Mouse (Mus musculus) gastrocnemius, adult 2 months (tissue): Measurements from ENCODE around the gene Gm4871. TPM values are rescaled to one million over a fixed set of nuclear protein-coding genes. Genes with fewer than 3 reads are reported as not detected.

Source experiments
- DNase-seq: peaks from one replicate; pipeline ENCODE4 v3.0.0; 2022
- H3K27ac ChIP-seq: fragments of 200-600 bp; 2 replicates; pipeline ENCODE4 v1.8.1; 2022; ENCODE audit warnings: mild to moderate bottlenecking
- H3K4me3 ChIP-seq: fragments of 200-600 bp; 2 replicates; pipeline ENCODE4 v1.8.1; 2022; ENCODE audit warnings: mild to moderate bottlenecking, moderate library complexity
- CTCF ChIP-seq: fragments of 200-600 bp; IDR thresholded peaks from 2 replicates; pipeline ENCODE4 v1.8.1; 2022; ENCODE audit warnings: antibody characterized with exemption, mild to moderate bottlenecking, moderate library complexity
- intact Hi-C: fragments of 180-260 bp; cut with DNase I; formaldehyde crosslinking; loops from one replicate; pipeline ENCODE4 v1.15.1; 2025
- total RNA-seq, 2 experiments: library from RNA; stranded (reverse); gene quantifications; 2 replicates each; pipeline ENCODE4 v1.2.3; 2021

The Gm4871 gene
- total RNA-seq, 2 experiments from 2014 or later, result not detected

- no peak overlapping the region for H3K4me3 ChIP-seq
- no peak overlapping the region for H3K27ac ChIP-seq
- intact Hi-C loops, result no loop called here
- no peak for TF ChIP-seq CTCF
- DNase-seq, result no peak
Measured at GRCm38 (mm10) chr5:145014278-145014677, 18.3 kb downstream of the Gm4871 start.

- Histone ChIP-seq H3K27ac (no peak overlapping the region), H3K4me3 (no peak overlapping the region)
- no peak for DNase-seq
- no peak for TF ChIP-seq CTCF
- intact Hi-C loops, result no loop called here
Measured at GRCm38 (mm10) chr5:145008878-145009659, 23.5 kb downstream of the Gm4871 start.

GRCm38 (mm10) chr5:145005596-145005995, 27.0 kb downstream of the Gm4871 start:
- intact Hi-C loops, result no loop called here
- DNase-seq, result no peak
- no peak for TF ChIP-seq CTCF
- Histone ChIP-seq H3K27ac (no peak overlapping the region), H3K4me3 (no peak overlapping the region)

- TF ChIP-seq CTCF, result no peak
- intact Hi-C loops, result no loop called here
- DNase-seq, result no peak
- Histone ChIP-seq H3K27ac (no peak overlapping the region), H3K4me3 (no peak overlapping the region)
Measured at GRCm38 (mm10) chr5:145004495-145004894, 28.1 kb downstream of the Gm4871 start.

- no peak overlapping the region for H3K4me3 ChIP-seq
- TF ChIP-seq CTCF, result no peak
- H3K27ac ChIP-seq, result no peak overlapping the region
- DNase-seq, result no peak
- intact Hi-C loops, result no loop called here
Measured at GRCm38 (mm10) chr5:145003362-145003761, 29.2 kb downstream of the Gm4871 start.

GRCm38 (mm10) chr5:144998491-144998890, 34.1 kb downstream of the Gm4871 start:
- Histone ChIP-seq H3K27ac (no peak overlapping the region), H3K4me3 (no peak overlapping the region)
- TF ChIP-seq CTCF, result peak; percentile 33
- no peak for DNase-seq
- intact Hi-C loops, result no loop called here

GRCm38 (mm10) chr5:144990481-144990880, 42.1 kb downstream of the Gm4871 start:
- intact Hi-C loops, result no loop called here
- TF ChIP-seq CTCF, result no peak
- DNase-seq, result no peak
- H3K27ac ChIP-seq, result no peak overlapping the region
- H3K4me3 ChIP-seq, result no peak overlapping the region

GRCm38 (mm10) chr5:144990051-144990450, 42.5 kb downstream of the Gm4871 start:
- TF ChIP-seq CTCF, result no peak
- DNase-seq, result no peak
- intact Hi-C loops, result no loop called here
- no peak overlapping the region for H3K27ac ChIP-seq
- H3K4me3 ChIP-seq, result no peak overlapping the region

GRCm38 (mm10) chr5:144989061-144989405, 43.5 kb downstream of the Gm4871 start:
- Histone ChIP-seq H3K4me3 (no peak overlapping the region), H3K27ac (no peak overlapping the region)
- intact Hi-C loops, result loop anchor here (2.0 to 5.0 kb wide), 2 partner anchors 82 to 107 kb away; no protein-coding TSS in a partner anchor
- DNase-seq, result no peak
- TF ChIP-seq CTCF, result no peak

GRCm38 (mm10) chr5:144988340-144989060, 44.1 kb downstream of the Gm4871 start:
- Histone ChIP-seq H3K27ac (no peak overlapping the region), H3K4me3 (no peak overlapping the region)
- intact Hi-C loops, result loop anchor here (1.0 to 5.0 kb wide), 3 partner anchors 40 to 106 kb away; no protein-coding TSS in a partner anchor
- peak; percentile 28 for DNase-seq
- TF ChIP-seq CTCF, result peak; percentile 83

GRCm38 (mm10) chr5:144987561-144987960, 45.0 kb downstream of the Gm4871 start:
- TF ChIP-seq CTCF, result no peak
- DNase-seq, result no peak
- intact Hi-C loops, result loop anchor here (5.0 kb wide), 1 partner anchor 105 kb away; no protein-coding TSS in a partner anchor

GRCm38 (mm10) chr5:144984839-144985238, 47.7 kb downstream of the Gm4871 start:
- Histone ChIP-seq H3K27ac (no peak overlapping the region), H3K4me3 (no peak overlapping the region)
- intact Hi-C loops, result loop anchor here (5.0 kb wide), 1 partner anchor 103 kb away; no protein-coding TSS in a partner anchor
- DNase-seq, result no peak
- TF ChIP-seq CTCF, result peak; percentile 37; the same call in 1 of the 2 replicates

More at GRCm38 (mm10) chr5:144987561-144987960, 45.0 kb downstream of the Gm4871 start:
- no peak overlapping the region for H3K4me3 ChIP-seq
- no peak overlapping the region for H3K27ac ChIP-seq

GRCm38 (mm10) chr5:144983227-144983626, 49.3 kb downstream of the Gm4871 start:
- intact Hi-C loops, result no loop called here
- H3K27ac ChIP-seq, result no peak overlapping the region
- no peak for DNase-seq
- TF ChIP-seq CTCF, result peak; percentile 47
- H3K4me3 ChIP-seq, result no peak overlapping the region

Other genes starting within 250 kb of the Gm4871 start
- gene Smurf1, start 66.9 kb downstream of the Gm4871 start, total RNA-seq, result 10 to 100 TPM in 1 of 2 experiments, 1 to 10 TPM in 1; 9.3 to 16.8 TPM
- gene 1700018F24Rik, start 10.2 kb upstream of the Gm4871 start, total RNA-seq, result not detected
- 10 to 100 TPM; 23.8 to 30.3 TPM for gene Arpc1a, start 51.1 kb upstream of the Gm4871 start, total RNA-seq
- gene Kpna7, start 51.3 kb upstream of the Gm4871 start, total RNA-seq, result not detected
- gene Arpc1b, start 81.5 kb upstream of the Gm4871 start, total RNA-seq, result 10 to 100 TPM; 20.1 to 29.9 TPM
- gene Pdap1, start 107.5 kb upstream of the Gm4871 start, total RNA-seq, result 10 to 100 TPM; 47.9 to 56.9 TPM
- 10 to 100 TPM; 49.1 to 57.4 TPM for gene Bud31, start 107.6 kb upstream of the Gm4871 start, total RNA-seq
- 10 to 100 TPM; 11.5 to 12.8 TPM for gene Ptcd1, start 134.4 kb upstream of the Gm4871 start, total RNA-seq
- gene Cpsf4, start 134.5 kb upstream of the Gm4871 start, total RNA-seq, result 1 to 10 TPM; 9.3 to 9.9 TPM
- gene Atp5j2, start 159.3 kb upstream of the Gm4871 start, total RNA-seq, result 100 to 1,000 TPM; 622 to 768 TPM
- 10 to 100 TPM in 1 of 2 experiments, 1 to 10 TPM in 1; 9.3 to 11.6 TPM for gene Zkscan14, start 169.1 kb upstream of the Gm4871 start, total RNA-seq
- gene Zkscan5, start 171.8 kb upstream of the Gm4871 start, total RNA-seq, result 1 to 10 TPM; 8.6 to 9.3 TPM
- 10 to 100 TPM; 14.3 to 15.2 TPM for gene Zfp655, start 199.0 kb upstream of the Gm4871 start, total RNA-seq
- 1 to 10 TPM; 8.8 to 9.4 TPM for gene Zscan25, start 247.7 kb upstream of the Gm4871 start, total RNA-seq